Mouse (Mus musculus): ENCODE results near the gene Ppwd1. TPM values are rescaled to one million over a fixed set of nuclear protein-coding genes. Genes with fewer than 3 reads are reported as not detected.

Gene Ppwd1
- 10 to 100 TPM; 18.7 to 19.7 TPM for total RNA-seq (2023)

DNA sequence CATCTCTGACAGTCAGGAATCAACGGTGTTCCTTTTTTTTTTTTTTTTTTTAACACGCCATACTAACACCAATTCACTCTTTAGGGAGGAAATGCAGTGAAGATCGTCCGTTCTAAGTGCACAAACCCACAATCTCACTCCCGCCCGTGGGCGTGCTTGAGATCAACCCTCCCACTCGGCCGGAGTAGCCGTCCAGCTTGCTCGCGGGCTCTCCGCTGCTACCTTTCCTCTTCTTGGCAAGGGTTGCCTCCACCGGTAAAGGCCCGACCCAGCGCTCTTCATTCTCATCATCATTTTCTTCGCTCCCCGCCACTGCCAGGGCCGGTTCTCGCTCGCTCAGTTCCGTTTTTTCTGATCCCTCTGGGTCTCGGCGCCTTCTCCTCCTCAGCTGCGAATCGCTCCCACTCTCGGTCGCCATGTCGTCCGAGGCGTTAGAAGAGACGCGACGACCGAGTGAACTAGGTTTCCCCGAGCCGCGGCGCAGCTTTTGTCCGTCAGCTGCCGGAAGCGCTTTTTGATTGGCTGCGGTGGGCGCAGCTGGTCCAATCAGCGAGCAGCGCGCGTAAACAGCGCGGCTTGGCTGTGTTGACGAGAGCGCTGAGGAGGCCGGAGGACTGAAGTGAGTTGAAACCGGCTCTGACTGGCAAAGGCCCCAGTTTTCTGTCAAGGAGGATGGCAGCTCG lies at the start of gene Ppwd1, which contains the start of gene Cenpk:
Ppwd1 (minus strand) TSS at position 460 of the 683 bp plus-strand sequence.
Cenpk (plus strand) TSS at position 228 of the 683 bp plus-strand sequence.

DNA sequence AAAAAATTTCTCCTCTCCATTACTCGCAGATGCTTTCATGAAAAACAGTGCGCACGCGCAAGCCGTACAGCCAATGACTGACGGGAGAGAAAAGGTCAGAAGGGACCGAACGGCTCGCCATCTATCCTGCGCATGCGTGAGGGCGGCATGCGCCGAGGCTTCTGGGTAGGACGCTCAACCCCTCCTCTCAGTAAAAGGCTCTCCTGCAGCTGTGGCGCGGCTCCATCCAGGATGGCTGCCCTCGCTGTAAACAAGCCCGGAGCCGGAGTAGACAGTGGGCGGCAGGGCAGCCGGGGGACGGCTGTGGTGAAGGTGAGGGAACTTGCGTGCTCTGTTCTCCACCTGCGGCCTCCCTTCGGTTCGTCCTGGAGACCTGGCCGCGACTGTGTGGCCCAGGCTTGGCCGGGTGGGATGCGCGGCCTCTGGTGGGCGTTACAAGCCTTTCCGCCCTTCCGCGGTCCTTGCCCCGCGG lies 50.0 kb downstream of the Ppwd1 start, which contains the start of gene Trim23:
Trim23 (plus strand) TSS at position 148 of the 472 bp plus-strand sequence.

DNA sequence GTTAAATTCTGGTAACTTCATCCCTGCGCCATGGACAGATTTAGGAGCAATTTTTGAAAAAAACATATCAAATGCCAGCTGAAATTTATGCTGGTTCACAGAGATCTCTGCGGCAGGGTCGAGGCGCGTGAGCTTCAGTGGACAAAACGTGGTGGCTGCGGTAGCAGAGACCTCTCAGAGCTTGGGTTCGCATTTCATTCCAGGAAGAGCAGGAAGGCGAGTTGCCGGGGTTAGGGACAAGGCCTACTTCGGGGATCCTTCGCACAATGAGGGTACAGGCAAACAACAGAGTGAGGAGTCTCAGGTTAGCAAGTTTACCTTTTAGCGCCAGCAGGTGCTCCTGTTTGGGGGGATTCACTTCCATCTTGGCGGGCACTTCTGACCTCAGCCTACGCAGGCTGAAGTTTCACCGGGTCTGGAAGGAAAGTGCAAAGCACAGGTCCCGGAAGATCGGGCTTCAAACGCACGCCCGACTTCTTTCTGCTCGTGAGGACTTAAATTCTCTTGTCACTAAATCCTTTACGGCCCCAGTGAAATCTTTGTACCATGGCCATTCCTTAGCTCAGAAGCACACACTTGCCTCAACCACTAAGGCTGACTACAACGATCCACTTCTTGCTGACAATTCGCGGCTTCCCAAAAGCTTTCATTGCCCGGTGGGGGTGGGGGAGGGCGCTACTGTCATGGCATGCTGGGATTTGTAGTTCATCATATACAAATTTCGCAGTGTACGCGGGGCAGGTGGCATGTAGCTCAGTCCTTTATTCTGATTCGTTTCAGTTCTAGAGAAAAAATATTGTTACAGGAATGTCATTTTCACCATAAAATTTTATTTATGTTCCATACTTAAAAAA lies 50.6 kb downstream of the Ppwd1 start, which contains the start of gene Trappc13:
Trappc13 (minus strand) TSS at position 674 of the 854 bp plus-strand sequence.

Other genes starting within 250 kb of the Ppwd1 start
- gene Nln, start 119.2 kb downstream of the Ppwd1 start, total RNA-seq (2023) = 10 to 100 TPM; 31.1 to 45.2 TPM
- gene Sgtb, start 119.1 kb downstream of the Ppwd1 start, total RNA-seq (2023) = 1 to 10 TPM in 1 of 2 experiments, under 1 TPM in 1; 0.58 to 1.3 TPM
- gene Trappc13, start 50.4 kb downstream of the Ppwd1 start, total RNA-seq (2023) = 10 to 100 TPM; 25.2 to 27.8 TPM
- 1 to 10 TPM; 8.1 to 9.0 TPM for gene Trim23, start 50.0 kb downstream of the Ppwd1 start, total RNA-seq (2023)
- gene Cenpk, start 232 bp downstream of the Ppwd1 start, total RNA-seq (2023) = 1 to 10 TPM; 1.7 to 1.9 TPM
- 1 to 10 TPM; 6.6 to 7.7 TPM for gene Adamts6, start 59.0 kb upstream of the Ppwd1 start, total RNA-seq (2023)